Mouse (Mus musculus) thymus, postnatal 25 days (tissue): ENCODE results near the gene Klc4.

Experiments used
- DNase-seq: peaks from one replicate; pipeline ENCODE4 v3.0.0; 2022

The Klc4 gene

GRCm38 (mm10) chr17:46645561-46646321 lies at the start of gene Klc4, which contains the start of gene Mrpl2:
TSS of gene Klc4 (minus strand) at chr17:46646022.
TSS of gene Mrpl2 (plus strand) at chr17:46646229.
- DNase-seq = peak; percentile 99

- DNase-seq = no peak
Measured at GRCm38 (mm10) chr17:46694517-46695063, 48.8 kb upstream of the Klc4 start.

- DNase-seq = no peak
Measured at GRCm38 (mm10) chr17:46691390-46691789, 45.6 kb upstream of the Klc4 start.

GRCm38 (mm10) chr17:46690665-46691064 lies 44.8 kb upstream of the Klc4 start:
- DNase-seq = no peak

- no peak for DNase-seq
Measured at GRCm38 (mm10) chr17:46685913-46686312, 40.1 kb upstream of the Klc4 start.

DNA sequence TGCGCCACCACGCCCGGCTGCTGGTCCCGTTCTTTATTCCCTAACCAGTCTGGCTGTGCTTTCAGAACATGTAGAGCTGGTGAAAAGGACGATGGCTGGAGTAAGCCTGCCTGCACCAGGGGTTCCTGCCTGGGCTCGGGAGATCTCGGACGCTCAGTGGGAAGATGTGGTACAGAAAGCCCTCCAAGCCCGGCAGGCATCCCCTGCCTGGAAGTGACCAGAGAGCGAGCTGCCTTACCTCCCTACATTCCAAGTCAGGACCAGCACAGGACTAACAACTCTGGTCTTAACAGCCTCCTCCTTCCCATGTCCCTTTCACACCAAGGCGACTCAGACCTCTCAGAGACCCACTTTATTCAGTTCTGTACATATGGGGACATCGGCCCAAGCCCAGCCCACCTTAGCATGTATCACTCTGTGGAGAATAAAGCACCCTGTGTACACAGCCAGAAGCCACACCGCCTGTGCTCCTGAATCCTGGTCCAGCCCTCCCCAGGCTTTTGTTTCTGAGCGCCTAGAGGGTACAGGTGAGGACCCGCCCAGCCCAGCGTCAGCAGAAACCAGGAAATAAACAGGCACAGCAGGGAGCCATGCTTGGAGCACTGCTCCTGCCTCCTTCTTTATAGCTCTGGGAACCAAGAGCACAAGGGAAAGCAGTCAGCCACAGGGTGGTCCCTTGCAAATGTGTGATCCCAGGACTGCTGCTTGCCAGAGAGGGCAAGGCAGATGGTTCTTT lies 37.0 kb upstream of the Klc4 start:
- DNase-seq = no peak

GRCm38 (mm10) chr17:46681466-46682118 lies 35.8 kb upstream of the Klc4 start:
- no peak for DNase-seq

- peak; percentile 96 for DNase-seq
Measured at GRCm38 (mm10) chr17:46680760-46681373, 35.0 kb upstream of the Klc4 start, which contains the start of gene Klhdc3. TSS of gene Klhdc3 (minus strand) at chr17:46680914.

- peak; percentile 43 for DNase-seq
Measured at GRCm38 (mm10) chr17:46679843-46680759, 34.3 kb upstream of the Klc4 start.

GRCm38 (mm10) chr17:46678911-46679310 lies 33.1 kb upstream of the Klc4 start:
- DNase-seq = no peak

- DNase-seq = no peak
Measured at GRCm38 (mm10) chr17:46678416-46678815, 32.6 kb upstream of the Klc4 start, which contains the start of gene Mea1. TSS of gene Mea1 (plus strand) at chr17:46678793.

- DNase-seq = no peak
Measured at GRCm38 (mm10) chr17:46674530-46675283, 28.9 kb upstream of the Klc4 start.

GRCm38 (mm10) chr17:46673850-46674529 lies 28.2 kb upstream of the Klc4 start, which contains the start of gene Rrp36:
TSS of gene Rrp36 (minus strand) at chr17:46674352.
- peak; percentile 86 for DNase-seq

DNA sequence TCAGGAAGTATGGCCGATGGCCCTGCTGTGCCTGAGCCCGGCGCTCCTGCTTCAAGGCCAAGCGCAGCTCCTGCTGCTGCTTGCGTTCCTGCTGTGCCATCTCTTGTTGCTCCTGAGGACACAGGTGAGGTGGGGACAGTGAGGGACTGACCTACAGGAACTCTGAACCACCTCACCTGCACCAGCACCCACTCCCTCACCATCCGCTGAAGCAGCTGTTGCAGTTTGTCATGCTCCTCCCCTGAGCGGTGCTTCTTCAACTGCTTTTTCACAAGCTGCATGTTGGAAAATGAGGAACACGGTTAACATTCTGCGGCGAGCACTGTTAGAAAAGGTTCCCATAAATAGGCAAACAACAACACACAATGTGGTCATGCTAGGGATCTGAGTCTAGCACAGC lies 24.1 kb upstream of the Klc4 start:
- DNase-seq = no peak

DNA sequence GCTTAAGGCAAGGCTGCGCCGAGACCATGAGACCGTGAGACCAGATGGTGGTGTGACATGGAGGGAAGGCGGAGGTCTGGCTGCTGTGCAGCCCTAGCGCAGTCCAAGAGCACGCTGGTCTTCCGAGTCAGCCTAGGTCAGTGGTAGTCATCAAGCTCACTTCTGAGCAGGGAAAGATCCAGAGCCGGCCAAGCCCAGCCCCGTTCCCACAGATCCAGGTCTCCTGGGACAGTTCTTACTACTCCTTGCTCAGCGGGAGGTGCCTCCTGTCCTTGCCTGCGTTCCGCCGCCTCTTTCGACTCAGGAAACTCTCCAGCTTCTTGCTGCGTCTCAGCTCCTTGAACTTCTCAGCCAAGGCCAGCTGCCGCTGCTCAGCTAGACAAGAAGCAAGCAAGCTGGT lies 21.9 kb upstream of the Klc4 start:
- DNase-seq = no peak

GRCm38 (mm10) chr17:46662730-46663129 lies 16.9 kb upstream of the Klc4 start:
- DNase-seq = no peak

GRCm38 (mm10) chr17:46661981-46662380 lies 16.2 kb upstream of the Klc4 start:
- no peak for DNase-seq

GRCm38 (mm10) chr17:46661351-46661750 lies 15.5 kb upstream of the Klc4 start:
- DNase-seq = no peak

- no peak for DNase-seq
Measured at GRCm38 (mm10) chr17:46656054-46656453, 10.2 kb upstream of the Klc4 start.
